Mouse (Mus musculus): Measurements from ENCODE around the gene Lad1.

GRCm38 (mm10) chr1:135811016-135811646 is 7.3 kb upstream of the Lad1 start:
- no peak for TF ChIP-seq POLR2A (IDR thresholded peaks at IDR 0.05; ENCODE audit: insufficient read depth, low read depth, low read length)
- TF ChIP-seq CTCF (IDR thresholded peaks at IDR 0.05; ENCODE audit: insufficient read depth, low read depth, low read length) = peak; percentile 74

Measured in olfactory bulb, adult 2 months (tissue).